Mouse (Mus musculus) liver, embryonic 16.5 days (tissue): ENCODE measurements around the gene Btbd11. TPM values are rescaled to one million over a fixed set of nuclear protein-coding genes. Genes with fewer than 3 reads are reported as not detected.

Experiments used
- ATAC-seq: fragments of 200-750 bp; cut with Nextera tagmentation; 2 replicates; pipeline ENCODE4 v1.8.0; 2017; ENCODE audit warnings: low read depth, mild to moderate bottlenecking, moderate number of reproducible peaks, moderate library complexity
- H3K27ac ChIP-seq: fragments of 300-500 bp; sonication (generic); 2 replicates; pipeline ENCODE4 v1.5.1; 2014; ENCODE audit warnings: mild to moderate bottlenecking, low read length
- H3K27me3 ChIP-seq: fragments of 300-500 bp; sonication (generic); 2 replicates; pipeline ENCODE4 v1.6.1; 2014; ENCODE audit warnings: low read depth, low read length, mixed read lengths; ENCODE audit not compliant: control insufficient read depth, insufficient read depth
- H3K36me3 ChIP-seq: fragments of 300-500 bp; sonication (generic); 2 replicates; pipeline ENCODE4 v1.6.1; 2014; ENCODE audit warnings: mild to moderate bottlenecking; ENCODE audit not compliant: control insufficient read depth, insufficient read depth
- H3K4me1 ChIP-seq: fragments of 300-500 bp; sonication (generic); 2 replicates; pipeline ENCODE4 v1.6.1; 2014; ENCODE audit warnings: low read depth, low read length, mixed read lengths; ENCODE audit not compliant: control insufficient read depth
- H3K4me2 ChIP-seq: fragments of 300-500 bp; sonication (generic); 2 replicates; pipeline ENCODE4 v1.6.1; 2014; ENCODE audit warnings: low read depth, low read length, mixed read lengths
- H3K4me3 ChIP-seq: fragments of 300-500 bp; sonication (generic); 2 replicates; pipeline ENCODE4 v1.5.1; 2014; ENCODE audit warnings: low read depth, mild to moderate bottlenecking, low read length
- H3K9ac ChIP-seq: fragments of 300-500 bp; sonication (generic); 2 replicates; pipeline ENCODE4 v1.6.1; 2014; ENCODE audit warnings: low read depth, low read length
- H3K9me3 ChIP-seq: fragments of 300-500 bp; sonication (generic); replicated peaks from 2 replicates; pipeline ENCODE4 v1.6.1; 2016; ENCODE audit warnings: low read length; ENCODE audit not compliant: control insufficient read depth
- WGBS: fragments of 180-500 bp; shearing (Covaris S2); extraction: QIAGEN DNeasy Blood & Tissue Kit; methylation state at CpG from one replicate; pipeline ENCODE4 v1.1.7; 2014; ENCODE audit not compliant: insufficient replicate concordance; 5-methylcytosine and 5-hydroxymethylcytosine counted together
- polyA plus RNA-seq: library from polyadenylated mRNA; unstranded; fragments of >200 nt; fragmentation: Nextera tagmentation; extraction: Ambion mirVana; gene quantifications from 2 replicates; pipeline ENCODE4 v1.2.1, GENCODE M21; 2015

The Btbd11 gene
- polyA plus RNA-seq, 1 experiment from 2014 or later = 0.31 TPM

DNA sequence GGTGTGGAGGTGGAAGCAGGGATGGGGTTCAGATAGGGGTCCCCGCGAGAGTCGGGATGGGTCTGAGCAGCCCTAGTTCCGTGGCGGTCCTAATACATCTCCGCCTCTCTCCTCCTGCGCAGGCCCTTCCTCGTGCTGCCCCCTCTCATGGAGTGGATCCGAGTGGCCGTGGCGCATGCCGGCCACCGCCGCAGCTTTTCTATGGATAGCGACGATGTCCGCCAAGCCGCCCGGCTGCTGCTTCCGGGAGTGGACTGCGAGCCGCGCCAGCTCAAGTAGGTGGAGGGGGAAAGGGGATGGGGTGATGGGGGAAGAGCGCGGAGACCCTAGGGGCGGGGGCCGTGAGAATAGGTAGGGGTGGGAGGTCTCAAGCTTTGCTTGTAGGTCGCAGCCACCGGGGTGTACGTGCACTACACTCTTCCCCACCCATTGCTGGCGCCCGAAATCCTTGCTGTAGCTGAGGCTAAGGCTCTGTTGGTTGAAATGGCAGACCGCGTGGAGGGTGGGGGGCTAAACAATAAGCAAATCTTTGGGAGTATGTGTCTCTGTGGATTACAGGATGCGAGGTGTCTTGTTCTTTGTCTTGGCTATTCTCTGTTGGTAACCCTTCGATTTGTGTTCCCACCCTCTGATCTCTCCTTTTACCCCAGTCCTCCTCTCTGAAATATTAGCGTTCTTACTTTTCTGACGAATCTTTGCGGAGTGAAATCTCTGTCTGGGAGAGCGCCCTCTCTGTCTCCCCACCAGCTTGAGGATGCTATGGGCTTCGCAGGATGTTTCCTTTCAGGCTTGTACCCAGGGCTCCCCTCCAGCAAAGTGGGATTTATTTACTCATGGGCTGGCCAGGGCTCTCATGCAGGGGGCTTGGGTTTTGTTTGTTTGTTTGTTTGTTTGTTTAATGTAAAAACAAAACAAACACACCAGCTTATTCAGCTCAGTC lies 212.3 kb downstream of the Btbd11 start:
- Histone ChIP-seq H3K4me1 (no peaks in the 10 kb centered on the region), H3K9ac (no peak overlapping the region), H3K4me3 (peak overlapping the region; percentile 17; the same call in 1 of the 2 replicates), H3K4me2 (peak overlapping the region; percentile 47), H3K27ac (no peak overlapping the region), H3K27me3 (peaks cover 9% of the 10 kb centered on the region), H3K9me3 (no peaks in the 10 kb centered on the region), H3K36me3 (no peaks in the 10 kb centered on the region)
- WGBS = 1% methylated on average over 39 of the region's 41 CpGs
- ATAC-seq = no peak

DNA sequence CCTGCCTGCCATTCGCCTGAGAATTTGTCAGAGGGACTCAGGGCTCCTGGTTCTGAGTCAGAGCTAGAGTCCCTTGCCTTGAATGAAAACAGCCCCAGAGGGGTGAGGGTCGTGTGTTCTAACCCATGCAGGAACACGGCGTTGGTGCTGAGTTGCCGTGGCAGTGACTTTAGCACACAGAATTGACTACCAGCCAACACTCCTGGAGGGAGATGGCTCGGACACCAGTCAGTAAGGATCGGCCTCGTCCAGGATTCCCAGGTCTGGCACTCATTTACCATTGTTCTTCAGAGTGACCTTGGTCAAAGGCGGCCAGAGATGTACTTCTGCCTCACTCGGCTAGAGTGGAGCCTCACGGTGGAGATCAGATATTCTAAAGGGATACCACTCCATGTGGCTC lies 215.9 kb downstream of the Btbd11 start:
- Histone ChIP-seq H3K9me3 (no peaks in the 10 kb centered on the region), H3K9ac (no peak overlapping the region), H3K27ac (no peak overlapping the region), H3K27me3 (peaks cover 9% of the 10 kb centered on the region), H3K4me2 (no peak overlapping the region), H3K36me3 (no peaks in the 10 kb centered on the region), H3K4me1 (no peaks in the 10 kb centered on the region), H3K4me3 (no peak overlapping the region)
- no peak for ATAC-seq
- 72% methylated on average over 11 of the region's 11 CpGs for WGBS

DNA sequence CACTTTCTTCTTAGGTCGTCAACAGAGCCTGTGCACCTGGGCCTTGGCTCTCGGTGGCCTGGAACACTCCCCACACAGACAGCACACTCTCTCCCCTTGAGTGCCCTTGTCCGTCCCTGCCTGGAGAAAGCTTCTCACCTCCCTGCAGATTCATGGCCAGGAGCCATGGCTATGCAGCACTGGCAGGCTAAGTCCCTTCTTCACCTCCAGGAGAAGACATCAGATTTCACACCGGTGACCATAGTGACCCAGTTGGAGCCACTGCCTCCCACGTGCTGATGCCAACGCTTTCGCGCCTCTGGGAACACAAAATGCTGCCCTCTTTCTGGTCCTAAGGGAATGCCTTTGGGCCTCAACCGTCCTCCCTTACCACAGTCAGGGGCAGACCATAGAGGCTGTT lies 217.9 kb downstream of the Btbd11 start:
- Histone ChIP-seq H3K27ac (no peak overlapping the region), H3K9ac (no peak overlapping the region), H3K4me3 (no peak overlapping the region), H3K4me2 (no peak overlapping the region), H3K27me3 (no peaks in the 10 kb centered on the region; the same call in 1 of the 2 replicates), H3K9me3 (no peaks in the 10 kb centered on the region), H3K4me1 (no peaks in the 10 kb centered on the region), H3K36me3 (no peaks in the 10 kb centered on the region)
- ATAC-seq = no peak
- WGBS = 69% methylated on average over 9 of the region's 9 CpGs

DNA sequence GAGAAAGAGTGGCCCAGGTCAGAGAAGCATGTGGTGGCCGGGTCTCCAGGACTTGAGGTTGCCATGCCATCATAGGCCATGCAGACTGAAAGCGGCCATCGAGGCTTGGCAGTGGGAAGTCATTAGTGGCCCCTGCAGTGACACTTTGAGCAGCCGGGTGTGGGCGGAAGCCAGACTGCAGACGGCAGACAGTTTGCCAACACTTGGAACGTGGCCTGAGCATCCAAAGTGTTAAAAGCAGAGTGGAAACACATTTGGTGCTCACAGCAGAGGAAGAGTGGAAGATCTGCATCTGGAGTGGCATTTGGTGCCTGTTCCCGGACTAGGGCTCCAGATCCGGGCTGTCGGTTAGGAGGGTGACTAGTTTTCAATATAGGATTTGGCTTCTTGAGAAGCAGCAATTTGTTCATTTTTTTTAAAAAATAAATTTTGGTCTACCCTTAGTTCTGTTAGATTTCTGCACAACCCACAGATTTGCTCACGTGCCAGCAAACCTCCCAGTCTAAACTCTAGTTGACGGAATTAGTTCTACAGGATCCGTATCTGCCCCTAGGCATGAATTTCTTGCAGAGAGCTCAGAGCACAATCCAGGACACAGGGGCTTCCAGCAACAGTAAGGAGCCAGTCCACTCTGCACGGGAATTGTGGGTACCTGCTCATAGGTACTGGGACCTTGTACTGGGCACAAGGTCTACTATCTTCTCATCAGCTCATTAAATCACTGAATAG lies 222.1 kb downstream of the Btbd11 start:
- WGBS = 71% methylated on average over 14 of the region's 14 CpGs
- Histone ChIP-seq H3K9ac (no peak overlapping the region), H3K4me2 (no peak overlapping the region), H3K36me3 (no peaks in the 10 kb centered on the region), H3K27ac (no peak overlapping the region), H3K4me1 (no peaks in the 10 kb centered on the region), H3K9me3 (no peaks in the 10 kb centered on the region), H3K4me3 (no peak overlapping the region), H3K27me3 (no peaks in the 10 kb centered on the region)
- ATAC-seq = no peak

DNA sequence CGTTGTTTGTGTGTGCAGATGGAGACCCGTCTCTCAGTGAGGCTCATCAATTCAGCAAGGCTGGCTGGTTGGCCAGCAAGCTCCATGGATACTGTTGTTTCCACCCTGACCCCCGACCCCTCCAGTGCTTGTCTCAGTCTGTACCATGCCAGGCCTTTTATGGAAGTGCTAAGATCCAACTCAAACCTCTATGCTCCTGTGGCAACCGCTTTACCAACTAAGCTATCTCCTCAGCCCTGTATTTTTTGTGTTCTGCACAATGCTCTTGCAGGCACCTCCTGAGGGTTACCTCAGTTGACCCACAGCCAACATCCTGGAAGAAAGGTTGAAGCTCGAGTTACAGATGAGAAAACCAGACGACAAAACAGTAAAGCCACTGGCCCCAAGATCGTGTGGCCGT lies 230.5 kb downstream of the Btbd11 start:
- no peak for ATAC-seq
- WGBS = 56% methylated on average over 8 of the region's 8 CpGs

DNA sequence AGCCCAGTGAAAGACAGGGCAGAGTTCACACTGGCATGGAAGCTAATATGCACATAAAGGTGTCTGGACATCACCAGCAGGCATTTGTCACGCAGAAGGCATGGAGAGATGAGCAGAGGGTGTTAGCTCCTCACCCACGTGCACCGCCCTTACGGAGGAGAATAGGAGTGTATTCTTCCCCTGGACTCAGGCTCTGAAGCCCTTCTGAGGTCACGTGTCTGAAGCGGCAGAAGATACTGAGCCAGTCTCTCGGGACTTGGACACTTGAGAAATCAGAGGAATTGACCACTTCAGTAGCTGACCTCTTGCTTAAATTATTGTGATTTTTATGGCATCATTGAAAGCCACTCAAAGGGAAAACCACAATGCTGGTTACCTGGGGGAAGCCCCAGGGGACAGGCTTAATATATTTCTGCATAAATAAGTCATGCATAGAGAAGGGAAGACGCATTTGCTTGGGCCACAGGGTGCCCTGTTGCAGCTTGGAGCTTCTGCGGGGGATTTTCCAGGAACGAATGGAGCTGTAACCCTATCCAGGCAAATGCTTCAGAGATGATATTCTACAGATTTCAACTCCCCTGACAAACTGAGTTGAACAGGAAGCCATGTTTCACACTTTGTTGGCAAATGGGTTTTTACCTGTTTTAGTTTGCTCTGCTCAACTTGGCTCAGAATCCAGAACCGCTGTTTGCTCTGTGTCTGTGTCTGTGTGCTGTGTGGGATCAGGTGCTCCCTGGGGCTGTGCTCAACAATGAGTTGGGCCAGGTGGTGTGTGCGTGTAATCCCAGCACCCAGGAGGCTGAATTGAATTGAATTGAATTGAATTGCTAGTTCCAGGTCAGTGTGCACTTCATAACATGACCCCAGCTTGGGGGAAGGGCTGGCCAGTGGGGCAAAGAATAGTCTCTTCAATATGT lies 231.1 kb downstream of the Btbd11 start:
- no peaks in the 10 kb centered on the region for H3K27me3 ChIP-seq
- no peak overlapping the region for H3K27ac ChIP-seq
- no peak overlapping the region for H3K9ac ChIP-seq
- ATAC-seq = no peak
- no peak overlapping the region for H3K4me3 ChIP-seq
- 68% methylated on average over 12 of the region's 12 CpGs for WGBS
- no peaks in the 10 kb centered on the region for H3K4me1 ChIP-seq
- H3K4me2 ChIP-seq = no peak overlapping the region
- no peaks in the 10 kb centered on the region for H3K36me3 ChIP-seq
- H3K9me3 ChIP-seq = no peaks in the 10 kb centered on the region

More for the DNA sequence above, 230.5 kb downstream of the Btbd11 start:
- Histone ChIP-seq H3K4me3 (no peak overlapping the region), H3K27ac (no peak overlapping the region), H3K9me3 (no peaks in the 10 kb centered on the region), H3K36me3 (no peaks in the 10 kb centered on the region), H3K9ac (no peak overlapping the region), H3K27me3 (no peaks in the 10 kb centered on the region), H3K4me1 (no peaks in the 10 kb centered on the region), H3K4me2 (no peak overlapping the region)

DNA sequence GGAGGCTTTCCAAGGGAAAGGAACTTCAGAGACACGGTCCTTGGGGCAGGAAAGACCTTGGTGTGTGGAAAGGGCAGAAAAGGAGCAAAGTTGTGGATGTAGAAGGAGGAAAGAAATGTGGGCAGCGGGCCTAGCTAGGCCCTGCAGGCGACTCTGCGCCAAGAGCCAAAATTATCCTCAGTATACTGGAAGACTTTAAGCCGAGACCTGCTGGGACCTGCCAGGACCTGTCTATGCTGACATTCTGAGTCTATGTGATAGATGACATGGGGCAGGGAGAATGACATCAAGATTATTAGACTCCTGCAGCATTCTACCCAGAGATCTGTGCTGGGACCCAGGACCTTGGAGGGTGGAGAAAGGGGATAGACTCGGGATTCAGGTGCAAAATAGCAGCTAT lies 234.5 kb downstream of the Btbd11 start:
- Histone ChIP-seq H3K27ac (no peak overlapping the region), H3K36me3 (no peaks in the 10 kb centered on the region), H3K4me1 (no peaks in the 10 kb centered on the region; the same call in 1 of the 2 replicates), H3K9ac (no peak overlapping the region), H3K9me3 (no peaks in the 10 kb centered on the region), H3K4me2 (no peak overlapping the region), H3K4me3 (no peak overlapping the region), H3K27me3 (no peaks in the 10 kb centered on the region)
- ATAC-seq = no peak
- 58% methylated on average over 6 of the region's 6 CpGs for WGBS

DNA sequence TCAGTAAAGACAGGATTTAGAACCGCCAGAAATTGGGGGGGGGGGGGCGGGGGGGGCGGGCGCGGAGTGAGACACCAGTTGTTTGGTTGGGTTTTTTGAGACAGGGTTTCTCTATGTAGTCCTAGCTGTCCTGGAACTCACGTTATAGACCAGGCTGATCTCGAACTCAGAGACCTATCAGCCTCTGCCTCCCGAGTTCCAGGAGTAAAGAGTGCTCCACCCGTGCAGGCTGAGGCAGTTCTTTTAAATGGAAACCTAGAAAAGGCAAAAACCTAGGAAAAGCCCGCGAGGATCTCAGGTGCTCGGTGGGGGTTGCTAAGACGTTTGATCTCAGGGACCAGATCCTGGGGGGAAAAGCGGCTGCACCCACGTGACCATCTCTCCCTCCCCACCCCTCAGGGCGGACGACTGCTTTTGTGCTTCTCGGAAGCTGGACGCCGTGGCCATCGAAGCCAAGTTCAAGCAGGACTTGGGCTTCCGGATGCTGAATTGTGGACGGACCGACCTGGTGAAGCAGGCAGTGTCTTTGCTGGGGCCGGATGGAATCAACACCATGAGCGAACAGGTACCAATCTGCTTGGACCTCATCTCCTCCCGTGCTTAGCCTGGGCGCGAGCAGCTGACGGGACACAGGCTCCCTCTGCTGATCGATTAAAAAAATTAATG lies 238.0 kb downstream of the Btbd11 start:
- peak overlapping the region; percentile 40 for H3K4me3 ChIP-seq
- WGBS = 4% methylated on average over 31 of the region's 31 CpGs
- H3K27me3 ChIP-seq = no peaks in the 10 kb centered on the region
- H3K36me3 ChIP-seq = no peaks in the 10 kb centered on the region
- H3K4me2 ChIP-seq = peak overlapping the region; percentile 61
- H3K9me3 ChIP-seq = no peaks in the 10 kb centered on the region
- H3K4me1 ChIP-seq = no peaks in the 10 kb centered on the region; the same call in 1 of the 2 replicates
- no peak overlapping the region for H3K27ac ChIP-seq
- H3K9ac ChIP-seq = no peak overlapping the region
- no peak for ATAC-seq
